Mouse (Mus musculus) hematopoietic stem cell, adult 5-6 weeks (primary cell): ENCODE measurements around the gene Thra. TPM values are rescaled to one million over a fixed set of nuclear protein-coding genes. Genes with fewer than 3 reads are reported as not detected.
A peak's percentile ranks its signal among the peaks of the same experiment; 100 is the strongest.

ENCODE experiments used
- ATAC-seq, 2 experiments: fragments of 125-278 bp in 1 of 2; replicated peaks in 1 of 2; 2 replicates each; pipeline ENCODE4 v1.8.0; 2016 to 2017; ENCODE audit warnings: inconsistent platforms in 2 of 2, mild to moderate bottlenecking in 2 of 2, moderate number of reproducible peaks in 2 of 2, low read depth in 1 of 2, moderate TSS enrichment in 1 of 2; ENCODE audit not compliant: low FRiP score in 2 of 2, poor library complexity in 2 of 2, severe bottlenecking in 2 of 2, insufficient read depth in 1 of 2, low TSS enrichment in 1 of 2
- total RNA-seq: library from RNA; stranded (forward); fragments of 172-1452, 232-1000 nt; gene quantifications from 2 replicates; pipeline ENCODE4 v1.2.3, GENCODE M21; 2017

Gene Thra
- total RNA-seq, 1 experiment from 2014 or later: 25.3 TPM

DNA sequence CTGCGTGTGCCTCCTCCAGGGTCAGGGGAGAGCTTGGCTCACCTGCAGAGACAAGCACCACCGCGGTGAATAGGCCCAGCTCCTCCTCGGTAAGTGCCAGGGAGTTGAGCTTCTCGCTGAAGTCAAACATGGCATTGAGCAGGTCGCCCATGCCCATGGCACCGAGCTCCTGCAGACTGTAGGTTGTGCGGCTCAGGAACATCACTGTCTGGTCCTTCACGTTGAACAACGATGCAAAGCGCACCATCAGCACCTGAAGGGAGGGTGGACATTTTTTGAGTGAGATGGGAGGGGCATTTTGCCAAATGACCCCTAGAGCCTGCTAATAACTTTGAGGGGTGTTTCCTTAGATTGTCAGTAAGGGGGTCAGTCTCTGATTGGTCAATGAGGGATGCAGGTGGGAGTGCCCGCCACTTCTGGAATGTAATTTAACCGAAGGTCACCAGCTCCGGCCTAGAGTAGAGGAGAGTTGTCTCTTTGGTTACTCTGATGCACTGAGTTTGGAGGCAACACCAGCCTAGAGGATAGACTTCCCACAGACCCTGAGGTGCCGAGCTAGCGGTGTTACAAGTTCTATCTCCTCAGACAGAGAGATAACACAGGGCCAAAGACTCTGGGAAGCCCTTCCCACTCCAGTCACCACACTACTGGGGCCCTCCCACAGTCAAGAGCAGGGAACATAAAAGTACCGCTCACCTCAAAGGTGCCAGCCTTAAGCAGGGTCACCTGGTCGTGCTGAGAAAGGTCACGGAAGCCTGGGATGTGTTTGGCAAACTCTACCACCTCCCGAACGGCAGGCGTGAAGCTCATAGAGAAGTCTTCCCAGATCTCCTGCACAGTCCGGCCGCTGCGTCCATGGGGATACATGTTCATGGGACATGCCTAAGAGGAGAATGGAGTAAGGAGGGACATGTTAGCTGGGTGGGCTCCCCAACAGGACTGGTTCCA is 28.8 kb downstream of the Thra start:
- ATAC-seq: no peak

DNA sequence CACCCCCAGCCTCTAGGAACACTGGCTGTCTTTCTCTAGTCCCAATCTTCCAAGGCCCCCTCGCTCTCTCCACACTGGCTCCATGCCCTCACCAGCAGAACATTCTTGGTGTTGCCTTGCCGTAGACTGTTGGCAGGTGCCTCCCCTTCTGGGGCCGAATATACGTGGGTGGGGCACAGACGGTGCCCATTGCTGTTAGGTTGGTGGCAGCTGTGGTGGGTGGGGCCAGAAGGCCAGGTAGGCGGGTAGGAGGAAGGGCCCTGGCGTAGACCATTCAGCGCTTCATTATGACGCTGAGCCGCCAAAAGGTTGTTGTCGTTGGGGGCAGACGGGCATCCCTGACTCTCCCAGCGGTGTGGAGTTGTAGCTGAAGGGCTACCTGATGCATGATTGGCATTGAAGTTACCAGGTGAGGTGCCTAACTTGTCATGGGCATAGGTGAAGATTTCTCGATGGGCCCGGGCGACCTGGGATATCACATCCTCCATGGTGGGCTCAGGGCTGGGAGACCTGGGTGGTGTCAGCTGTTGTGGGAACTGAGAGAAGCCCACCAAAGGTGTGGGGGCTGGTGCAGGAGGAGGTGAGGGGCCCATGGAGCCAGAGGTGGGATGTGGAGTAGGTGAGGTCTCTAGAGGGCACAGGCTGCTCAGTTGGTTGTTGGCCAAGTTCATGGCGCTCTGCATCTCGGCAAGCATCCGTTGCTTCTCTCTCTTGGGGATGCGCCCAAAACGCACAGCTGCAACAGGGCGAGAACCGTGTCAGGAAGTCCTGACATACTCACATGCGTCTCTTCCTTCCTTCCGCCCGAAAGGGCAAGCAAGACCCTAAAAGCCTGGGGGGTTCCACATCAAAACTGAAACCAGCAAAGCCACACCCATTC is 29.9 kb downstream of the Thra start:
- ATAC-seq: no peak

DNA sequence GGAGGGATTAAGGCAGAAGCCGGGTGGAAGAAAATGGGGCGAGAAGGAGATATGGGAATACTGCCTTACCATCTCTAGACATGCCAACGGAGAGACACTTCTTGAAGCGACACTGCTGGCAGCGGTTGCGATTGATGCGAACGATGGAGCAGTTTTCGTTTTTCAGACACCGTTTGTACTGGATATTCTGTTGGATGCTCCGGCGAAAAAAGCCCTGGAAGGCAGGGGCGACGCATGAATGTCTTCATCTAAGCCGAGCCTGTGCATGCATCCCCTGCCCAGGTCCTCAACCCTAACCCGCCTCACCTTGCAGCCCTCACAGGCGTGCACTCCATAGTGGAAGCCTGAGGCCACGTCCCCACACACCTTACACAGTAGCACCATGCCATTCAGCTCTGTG is 30.7 kb downstream of the Thra start:
- ATAC-seq: no peak

DNA sequence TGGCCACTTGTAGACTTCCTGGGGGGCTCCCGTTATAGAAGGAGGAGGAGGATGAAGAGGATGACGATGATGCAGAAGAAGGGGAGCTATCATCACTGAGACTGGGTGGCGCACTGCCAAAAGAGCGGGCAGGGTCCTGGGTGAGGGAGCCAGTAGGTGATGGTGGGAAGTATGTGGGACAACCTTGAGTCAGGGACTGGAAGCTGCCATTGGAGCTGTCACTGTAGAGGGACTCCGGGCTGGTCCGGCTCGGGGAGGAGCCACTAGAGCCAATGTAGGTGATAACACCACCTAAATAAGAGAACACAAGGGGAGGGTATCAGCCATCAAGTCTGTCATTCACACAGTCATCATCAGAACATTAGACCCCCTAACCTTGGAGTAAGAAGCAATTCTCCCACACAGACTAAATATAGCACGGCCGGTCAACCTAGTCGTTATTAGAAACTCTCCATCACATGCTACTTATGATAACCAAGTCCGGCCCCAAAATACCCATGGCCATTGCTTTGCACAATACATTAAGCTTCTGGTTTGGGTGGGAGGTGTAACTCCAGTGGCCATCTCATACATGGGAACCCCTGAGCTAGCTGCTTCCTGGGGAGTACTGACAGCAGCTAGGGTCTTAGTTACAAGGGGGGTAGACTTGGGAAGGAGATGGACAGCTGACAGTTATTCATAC is 31.5 kb downstream of the Thra start:
- no peak for ATAC-seq

DNA sequence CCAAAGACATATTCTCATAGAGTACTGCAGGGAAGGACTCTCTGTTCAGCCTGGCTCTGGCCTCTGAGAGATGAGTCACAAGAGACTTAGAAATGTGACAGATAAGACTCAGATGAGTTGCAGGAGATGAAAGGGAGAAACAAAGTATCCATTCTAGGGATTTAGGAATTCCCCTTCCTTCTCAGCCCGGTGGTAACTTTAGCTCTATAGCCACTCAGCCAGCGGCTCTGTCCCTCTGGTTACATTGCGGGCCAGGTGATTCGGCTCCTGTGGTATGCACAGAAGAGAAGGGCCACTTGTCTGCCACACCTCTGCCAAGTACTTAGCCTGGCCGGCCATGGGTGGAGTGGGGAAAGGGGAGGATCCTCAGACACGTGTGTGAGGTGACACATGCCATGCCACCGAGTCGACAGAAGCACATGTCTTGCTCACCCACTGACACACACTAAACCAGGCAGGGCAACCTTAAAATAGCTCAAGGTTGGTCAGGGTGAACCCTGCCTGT is 32.3 kb downstream of the Thra start:
- ATAC-seq: no peak

DNA sequence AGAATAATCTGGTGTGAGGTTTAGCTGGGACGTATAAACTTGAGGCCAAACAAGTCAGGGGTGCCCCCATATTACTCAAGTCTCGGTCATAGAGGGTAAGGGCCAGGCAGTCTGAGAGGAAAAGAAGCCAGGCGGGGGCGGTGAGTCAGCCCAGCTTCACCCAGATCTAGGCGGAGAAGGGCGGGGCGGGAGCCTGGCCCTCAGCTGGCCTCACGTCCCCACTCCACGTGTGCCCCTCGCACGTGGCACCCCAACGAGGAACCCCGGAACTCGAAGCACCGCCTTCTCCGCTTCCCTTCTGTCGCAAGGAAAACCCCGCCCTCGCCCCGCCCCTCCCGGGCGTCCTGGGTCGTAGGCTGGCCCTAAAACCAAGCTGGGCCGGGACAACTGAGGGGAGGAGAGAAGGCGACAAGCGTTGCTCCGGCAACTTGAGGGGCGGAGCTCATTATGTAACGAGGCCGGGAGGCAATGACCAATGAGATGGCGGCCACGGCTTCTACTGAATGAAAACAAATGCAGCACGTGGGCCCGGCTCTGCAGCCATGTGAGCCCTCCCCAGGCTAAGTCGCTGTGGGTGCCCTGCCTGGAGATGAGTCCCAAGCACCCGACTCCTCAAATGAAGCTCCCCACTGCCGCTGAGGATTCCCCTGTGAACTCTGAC is 33.3 kb downstream of the Thra start:
- ATAC-seq: peak; percentile 74 to 89

DNA sequence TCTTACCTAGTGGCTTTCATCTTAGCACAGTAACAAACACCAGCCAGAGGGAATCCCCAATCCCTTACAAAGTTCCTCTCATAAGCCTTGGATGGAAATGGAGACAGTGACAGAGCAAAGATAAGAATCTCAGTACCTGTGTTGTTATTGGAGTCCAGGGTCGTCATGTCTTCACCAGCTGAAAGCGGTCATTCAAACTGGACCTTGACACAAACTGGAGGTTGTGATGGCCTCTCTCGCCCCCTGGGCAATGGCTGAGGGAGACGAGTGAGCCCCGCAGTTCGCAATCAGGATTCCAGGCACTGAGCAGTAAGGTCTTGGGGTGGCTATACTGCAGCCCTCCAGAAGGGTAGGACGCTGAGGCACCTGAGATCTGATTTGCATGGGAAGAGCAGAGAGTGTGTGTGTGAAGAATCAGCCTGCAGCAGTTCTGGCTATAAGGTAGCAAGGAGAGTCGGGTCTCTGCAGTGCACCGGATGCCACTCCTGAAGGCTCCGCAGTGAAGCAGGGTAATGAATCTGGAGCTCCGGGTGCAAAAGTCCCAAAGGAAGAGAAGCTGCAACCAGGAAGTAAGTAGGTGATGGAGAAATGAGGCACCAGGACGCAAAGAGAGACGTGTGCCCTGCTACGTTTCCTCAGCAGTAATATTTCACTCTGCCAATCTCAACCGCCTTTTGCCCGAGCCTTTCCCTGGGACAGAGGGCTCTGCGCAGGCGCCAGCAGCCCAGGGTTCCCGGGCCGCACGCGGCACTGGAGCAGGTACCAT is 34.3 kb downstream of the Thra start, which contains the start of gene Nr1d1:
Nr1d1 (minus strand) TSS at position 752 of the 766 bp plus-strand sequence.
- no peak for ATAC-seq

DNA sequence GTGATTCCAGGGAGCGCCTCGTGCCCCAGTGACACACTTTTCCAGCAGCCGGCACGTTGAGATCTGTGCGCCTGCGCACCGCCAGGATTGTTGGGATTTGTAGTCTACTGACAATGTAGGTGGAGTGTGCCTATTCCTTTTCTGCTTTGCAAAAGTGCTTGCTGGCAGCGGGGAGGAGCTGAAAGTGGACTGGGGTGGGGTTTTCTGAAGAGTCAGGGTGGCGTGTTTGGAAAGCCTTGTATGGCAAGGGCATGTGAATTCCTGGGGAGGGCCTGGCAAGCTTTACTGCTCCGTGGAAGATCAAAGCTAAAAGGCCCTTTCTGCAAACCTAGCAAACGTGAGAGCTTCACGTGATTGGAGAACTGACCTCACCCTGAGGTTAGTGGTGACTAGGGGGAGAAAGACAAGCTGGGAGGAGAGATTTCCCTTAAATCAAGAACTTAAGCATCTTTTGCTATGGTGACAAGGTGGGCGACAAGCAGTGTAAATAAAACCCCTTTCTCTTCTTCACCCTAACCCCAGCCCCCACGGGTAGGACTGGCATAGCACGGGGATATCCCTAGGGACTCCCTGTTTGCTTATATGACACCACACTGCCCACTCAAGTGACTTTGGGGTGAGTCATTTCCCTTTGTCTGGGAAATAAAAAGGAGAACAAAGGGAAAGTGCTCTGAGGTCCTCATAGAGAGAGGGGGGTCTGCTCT is 35.1 kb downstream of the Thra start:
- ATAC-seq: peak; percentile 56 to 57

DNA sequence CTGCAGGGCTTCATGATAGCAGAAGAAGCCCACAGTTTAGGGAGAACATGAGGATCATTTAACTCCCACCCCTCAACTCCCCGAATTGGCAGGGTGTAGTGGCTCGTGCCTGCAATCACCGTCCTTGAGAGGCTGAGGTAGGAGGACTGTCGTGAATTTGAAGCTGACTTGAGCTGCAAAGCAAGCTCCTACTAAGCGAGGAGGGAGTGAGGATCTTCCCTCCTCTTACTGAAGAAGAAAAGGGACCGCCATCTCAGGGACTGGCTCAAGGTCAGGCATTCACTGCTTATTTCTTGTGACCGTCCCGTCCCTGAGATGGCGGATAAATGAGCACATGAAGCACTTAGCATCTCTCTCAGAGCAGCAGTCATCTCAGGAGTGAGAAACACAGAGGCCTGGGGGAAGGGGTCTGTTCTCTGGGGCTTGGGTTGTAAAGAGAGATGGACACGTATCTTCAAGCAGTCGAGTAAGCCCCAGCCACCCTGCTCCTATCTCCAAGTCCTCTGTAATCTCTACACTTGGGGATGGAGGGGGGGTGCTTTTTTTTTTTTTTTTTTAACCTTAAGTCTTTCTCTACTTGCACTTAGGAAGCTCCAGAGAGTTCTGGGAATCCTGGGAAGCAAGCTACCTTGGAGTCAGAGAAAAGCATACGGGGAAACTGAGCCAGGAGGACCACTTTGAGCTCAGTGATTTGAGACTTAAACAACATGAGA is 35.8 kb downstream of the Thra start:
- no peak for ATAC-seq

DNA sequence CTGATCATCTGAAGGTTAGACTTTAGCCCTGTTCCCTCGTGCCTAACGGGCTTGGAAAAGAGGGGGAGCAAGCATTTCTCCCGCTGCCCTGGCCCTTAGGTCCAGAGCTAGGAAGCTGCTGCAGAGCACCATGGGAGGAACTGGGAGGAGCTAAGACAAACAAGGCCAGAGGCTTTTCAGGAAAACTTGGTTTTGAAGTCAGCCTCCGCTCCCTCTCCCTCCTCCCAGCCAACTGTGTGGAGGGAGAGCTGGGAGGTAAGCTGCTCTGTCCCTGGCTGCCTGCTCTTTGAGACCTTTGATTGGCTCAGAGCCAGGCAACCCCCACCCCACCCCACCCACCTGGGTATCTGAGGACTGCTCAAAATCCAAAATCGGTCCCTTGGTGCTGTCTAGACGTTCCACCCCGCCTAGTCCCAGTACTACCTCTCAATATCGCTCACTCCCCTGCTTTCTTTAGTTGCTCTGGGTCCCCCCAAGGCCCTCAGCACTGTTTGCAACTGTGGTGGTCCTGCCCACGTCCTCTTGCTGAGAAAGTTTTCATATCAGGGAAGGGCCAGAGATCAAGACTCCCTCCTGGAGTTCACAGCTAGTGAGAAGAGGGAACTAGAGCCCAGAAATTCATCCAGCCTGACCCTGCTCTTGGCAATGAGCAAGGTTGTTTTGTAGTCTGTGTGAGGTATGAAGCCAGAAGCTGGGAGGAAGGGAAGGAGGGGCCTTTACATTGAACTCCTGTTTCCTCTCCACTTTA is 36.6 kb downstream of the Thra start:
- no peak for ATAC-seq

DNA sequence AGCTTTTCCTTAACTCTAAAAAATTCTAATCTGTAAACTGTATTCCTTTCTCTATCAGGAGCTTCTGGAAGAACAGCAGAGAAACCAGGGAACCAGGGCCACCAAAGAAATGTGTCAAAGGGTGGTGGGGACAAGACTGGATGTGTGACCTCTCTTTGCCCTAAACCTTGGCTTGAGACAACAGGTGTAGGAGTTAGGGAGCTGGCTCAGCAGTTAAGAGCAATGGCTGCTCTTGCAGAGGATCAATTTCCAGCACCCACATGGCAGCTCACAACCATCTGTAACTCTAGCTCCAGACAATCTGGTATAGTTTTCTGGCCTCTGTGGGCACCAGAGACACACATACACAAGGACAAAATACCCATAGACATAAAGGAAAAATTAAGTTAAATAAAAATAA is 37.5 kb downstream of the Thra start:
- no peak for ATAC-seq

DNA sequence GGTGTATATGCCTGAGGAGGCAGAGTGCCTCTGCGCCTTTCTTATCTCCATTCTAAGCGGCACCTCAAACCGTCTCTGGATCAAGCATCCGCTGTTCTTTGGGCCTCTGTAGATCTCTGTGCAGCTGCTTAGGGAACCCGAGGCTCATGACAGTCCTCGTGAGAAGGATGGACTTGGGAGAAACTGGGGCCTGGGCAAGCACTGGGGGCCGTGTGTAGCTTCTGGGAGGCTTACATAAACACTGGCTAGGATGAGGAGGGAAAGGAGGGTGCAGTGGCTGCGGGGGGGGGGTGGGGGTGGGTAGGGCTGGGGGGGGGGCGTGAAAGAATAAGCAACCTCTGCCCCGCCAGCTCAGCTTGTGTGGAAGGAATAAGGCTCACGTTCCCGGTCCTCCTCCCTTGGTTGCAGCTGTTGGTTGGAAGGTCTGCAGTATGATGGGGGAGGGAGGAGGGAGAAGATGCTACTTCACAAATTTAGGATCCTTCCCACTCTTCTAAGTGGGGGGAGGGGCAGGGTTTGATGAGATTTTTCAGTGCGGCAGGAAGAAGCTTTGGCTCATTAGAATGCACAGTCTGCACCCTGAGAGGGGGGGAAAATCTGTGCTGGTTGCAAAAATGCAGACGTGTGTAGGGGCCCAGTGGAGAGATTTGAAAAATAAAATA is 41.5 kb downstream of the Thra start:
- no peak for ATAC-seq

DNA sequence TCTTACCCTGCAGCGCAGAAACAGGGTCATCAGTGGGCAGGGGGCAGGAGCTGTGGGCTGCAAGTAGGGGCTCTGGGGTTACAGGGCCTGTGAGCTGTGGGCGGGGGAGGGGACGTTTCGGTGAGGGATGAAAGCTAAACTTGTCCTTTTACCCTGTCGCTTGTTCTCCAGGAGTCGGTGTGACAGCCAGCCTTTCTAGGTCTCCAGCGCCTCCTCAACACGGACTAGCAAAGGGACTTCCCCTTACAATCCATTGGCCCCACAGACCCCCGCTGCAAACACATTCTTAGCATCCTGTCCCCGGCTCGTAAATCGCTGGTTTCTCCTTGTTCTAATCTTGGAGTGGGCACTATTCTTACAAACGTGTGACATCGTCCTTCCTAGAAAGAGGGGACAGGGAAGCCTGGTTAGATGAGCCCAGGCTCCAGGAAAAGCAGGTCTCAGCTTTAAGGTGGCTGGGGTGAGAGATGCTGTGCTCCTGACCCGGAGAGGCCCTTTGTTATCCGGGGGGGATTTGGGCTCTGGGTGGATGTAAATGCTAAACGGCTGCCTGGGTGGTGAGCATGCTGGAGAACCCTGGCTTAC is 42.3 kb downstream of the Thra start:
- ATAC-seq: no peak

DNA sequence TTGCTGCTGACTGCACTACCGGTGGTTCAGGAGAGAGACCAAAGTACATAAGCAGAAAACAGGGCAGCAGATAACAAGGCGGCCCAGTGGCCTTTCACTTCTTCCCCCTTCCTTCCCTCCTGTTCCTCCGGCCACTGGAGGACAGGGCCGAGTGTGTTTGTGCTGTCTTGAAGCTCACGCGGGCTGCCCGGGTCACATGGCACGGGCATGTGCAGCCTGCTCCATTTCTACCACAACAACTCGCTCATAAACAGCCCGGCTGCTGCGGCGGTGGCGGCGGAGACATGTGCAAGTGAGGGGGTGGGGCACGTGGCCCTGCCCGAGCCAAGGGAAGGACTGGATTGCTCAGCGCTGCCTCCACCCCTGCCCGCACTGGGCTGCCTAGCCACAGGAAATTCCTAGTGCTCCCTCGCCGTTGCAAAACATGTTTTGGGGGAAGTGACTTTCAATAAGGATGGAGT is 42.8 kb downstream of the Thra start:
- ATAC-seq: peak; percentile 57 to 78
